Mouse (Mus musculus): ENCODE measurements around the gene Cenpk. TPM values are rescaled to one million over a fixed set of nuclear protein-coding genes. Genes with fewer than 3 reads are reported as not detected.
A peak's percentile ranks its signal among the peaks of the same experiment; 100 is the strongest.
"Not testable (repeated sequence)": the region's sequence is repeated elsewhere in the genome, so short reads cannot be mapped to it uniquely, and the experiment has no call there.

The Cenpk gene
- 2.8 and 3.6 TPM in 2 replicates for total RNA-seq (2014; rRNA removed)
- 8.6 and 9.8 TPM in 2 replicates for polyA plus RNA-seq (2015; fragmentation: Nextera tagmentation; extraction: Ambion mirVana)

DNA sequence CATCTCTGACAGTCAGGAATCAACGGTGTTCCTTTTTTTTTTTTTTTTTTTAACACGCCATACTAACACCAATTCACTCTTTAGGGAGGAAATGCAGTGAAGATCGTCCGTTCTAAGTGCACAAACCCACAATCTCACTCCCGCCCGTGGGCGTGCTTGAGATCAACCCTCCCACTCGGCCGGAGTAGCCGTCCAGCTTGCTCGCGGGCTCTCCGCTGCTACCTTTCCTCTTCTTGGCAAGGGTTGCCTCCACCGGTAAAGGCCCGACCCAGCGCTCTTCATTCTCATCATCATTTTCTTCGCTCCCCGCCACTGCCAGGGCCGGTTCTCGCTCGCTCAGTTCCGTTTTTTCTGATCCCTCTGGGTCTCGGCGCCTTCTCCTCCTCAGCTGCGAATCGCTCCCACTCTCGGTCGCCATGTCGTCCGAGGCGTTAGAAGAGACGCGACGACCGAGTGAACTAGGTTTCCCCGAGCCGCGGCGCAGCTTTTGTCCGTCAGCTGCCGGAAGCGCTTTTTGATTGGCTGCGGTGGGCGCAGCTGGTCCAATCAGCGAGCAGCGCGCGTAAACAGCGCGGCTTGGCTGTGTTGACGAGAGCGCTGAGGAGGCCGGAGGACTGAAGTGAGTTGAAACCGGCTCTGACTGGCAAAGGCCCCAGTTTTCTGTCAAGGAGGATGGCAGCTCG is at the start of gene Cenpk, which contains the start of gene Ppwd1:
Gene Cenpk (plus strand): TSS at position 228 of the 683 bp plus-strand sequence.
Gene Ppwd1 (minus strand): TSS at position 460 of the 683 bp plus-strand sequence.
- Histone ChIP-seq H3K9me3 (ENCODE audit: low read length) (no peaks in the 10 kb centered on the region), H3K4me2 (ENCODE audit: low read depth, low read length, poor library complexity, severe bottlenecking) (peak within 1 kb of the TSS; percentile 71), H3K27ac (ENCODE audit: low read depth, low read length) (peak within 1 kb of the TSS; percentile 81), H3K4me3 (ENCODE audit: low read depth, low read length) (peak within 1 kb of the TSS; percentile 69), H3K4me1 (ENCODE audit: insufficient read depth, low read length) (peaks cover 3% of the 10 kb centered on the region; the same call in 1 of the 2 replicates), H3K27me3 (ENCODE audit: insufficient read depth, low read length) (no peaks in the 10 kb centered on the region), H3K36me3 (ENCODE audit: insufficient read depth, low read length) (0 out of 2 replicates have a peak, but pooled peaks cover 3% of the 10 kb centered on the region), H3K9ac (replicated peaks; ENCODE audit: low read length, poor library complexity, severe bottlenecking) (peak within 1 kb of the TSS; percentile 63)
- peak; percentile 100 for ATAC-seq (ENCODE audit: low FRiP score)
- peak; percentile 98 for DNase-seq (ENCODE audit: low spot score)
- TF ChIP-seq CTCF (IDR thresholded peaks at IDR 0.05) = no peak; the same call in 1 of the 2 replicates
- under 1% methylated on average over 55 of the region's 55 CpGs for WGBS

DNA sequence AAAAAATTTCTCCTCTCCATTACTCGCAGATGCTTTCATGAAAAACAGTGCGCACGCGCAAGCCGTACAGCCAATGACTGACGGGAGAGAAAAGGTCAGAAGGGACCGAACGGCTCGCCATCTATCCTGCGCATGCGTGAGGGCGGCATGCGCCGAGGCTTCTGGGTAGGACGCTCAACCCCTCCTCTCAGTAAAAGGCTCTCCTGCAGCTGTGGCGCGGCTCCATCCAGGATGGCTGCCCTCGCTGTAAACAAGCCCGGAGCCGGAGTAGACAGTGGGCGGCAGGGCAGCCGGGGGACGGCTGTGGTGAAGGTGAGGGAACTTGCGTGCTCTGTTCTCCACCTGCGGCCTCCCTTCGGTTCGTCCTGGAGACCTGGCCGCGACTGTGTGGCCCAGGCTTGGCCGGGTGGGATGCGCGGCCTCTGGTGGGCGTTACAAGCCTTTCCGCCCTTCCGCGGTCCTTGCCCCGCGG is 49.7 kb upstream of the Cenpk start, which contains the start of gene Trim23:
Gene Trim23 (plus strand): TSS at position 148 of the 472 bp plus-strand sequence.
- peak; percentile 100 for DNase-seq (ENCODE audit: low spot score)
- Histone ChIP-seq H3K4me2 (ENCODE audit: low read depth, low read length, poor library complexity, severe bottlenecking) (peak within 1 kb of the TSS; percentile 72), H3K4me1 (ENCODE audit: insufficient read depth, low read length) (no peaks in the 10 kb centered on the region), H3K27ac (ENCODE audit: low read depth, low read length) (peak within 1 kb of the TSS; percentile 78), H3K4me3 (ENCODE audit: low read depth, low read length) (peak within 1 kb of the TSS; percentile 96), H3K9me3 (ENCODE audit: low read length) (no peaks in the 10 kb centered on the region), H3K9ac (replicated peaks; ENCODE audit: low read length, poor library complexity, severe bottlenecking) (peak within 1 kb of the TSS; percentile 88), H3K27me3 (ENCODE audit: insufficient read depth, low read length) (no peaks in the 10 kb centered on the region), H3K36me3 (ENCODE audit: insufficient read depth, low read length) (no peaks in the 10 kb centered on the region)
- TF ChIP-seq CTCF (IDR thresholded peaks at IDR 0.05) = peak; percentile 56
- WGBS = under 1% methylated on average over 38 of the region's 38 CpGs
- peak; percentile 99 for ATAC-seq (ENCODE audit: low FRiP score)

DNA sequence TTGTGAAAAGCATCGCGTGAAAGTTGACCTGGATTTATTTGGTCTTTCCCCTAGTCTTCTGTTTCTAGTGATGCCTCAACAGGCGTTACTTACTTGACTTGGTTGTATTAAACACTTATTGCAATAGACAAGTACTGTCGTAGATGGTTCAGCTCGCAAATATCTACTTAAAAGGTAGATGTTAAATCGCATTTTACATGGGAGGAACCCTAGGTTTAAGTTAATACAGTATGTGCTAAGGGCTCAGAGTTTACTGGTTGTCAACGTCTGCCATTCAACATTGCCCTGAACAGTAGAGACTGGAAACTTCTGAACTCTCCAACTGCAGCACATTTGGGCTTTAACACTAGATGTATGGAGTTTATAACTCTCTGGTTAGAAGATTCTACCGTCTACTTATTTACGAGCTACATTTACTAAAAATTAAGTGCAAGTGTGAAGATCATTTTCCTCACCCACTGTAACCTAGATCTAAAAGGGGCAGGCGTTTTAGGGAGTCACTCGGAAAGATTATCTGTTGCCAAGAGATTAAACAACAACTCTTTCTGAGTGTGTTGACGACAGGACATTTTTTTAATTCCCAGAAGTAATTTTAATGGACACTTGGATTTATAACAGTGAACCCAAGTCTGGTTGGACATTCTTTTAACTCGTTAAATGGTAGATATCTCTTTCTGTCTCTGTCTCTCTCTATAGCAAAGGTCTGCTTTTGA is 49.1 kb upstream of the Cenpk start:
- no peaks in the 10 kb centered on the region for H3K4me1 ChIP-seq (ENCODE audit: insufficient read depth, low read length)
- H3K4me3 ChIP-seq (ENCODE audit: low read depth, low read length) = peak overlapping the region; percentile 96
- ATAC-seq (ENCODE audit: low FRiP score) (0 out of 2 replicates have a peak, but pooled peaks have one; percentile 0), DNase-seq (ENCODE audit: low spot score) (no peak)
- no peaks in the 10 kb centered on the region for H3K9me3 ChIP-seq (ENCODE audit: low read length)
- peak overlapping the region; percentile 78 for H3K27ac ChIP-seq (ENCODE audit: low read depth, low read length)
- H3K4me2 ChIP-seq (ENCODE audit: low read depth, low read length, poor library complexity, severe bottlenecking) = peak overlapping the region; percentile 72
- H3K27me3 ChIP-seq (ENCODE audit: insufficient read depth, low read length) = no peaks in the 10 kb centered on the region
- peak overlapping the region; percentile 88 for H3K9ac ChIP-seq (replicated peaks; ENCODE audit: low read length, poor library complexity, severe bottlenecking)
- TF ChIP-seq CTCF (IDR thresholded peaks at IDR 0.05) = no peak
- H3K36me3 ChIP-seq (ENCODE audit: insufficient read depth, low read length) = no peaks in the 10 kb centered on the region
- 20% methylated on average over 13 of the region's 13 CpGs for WGBS

- peaks cover 15% of the 10 kb centered on the region; the same call in 1 of the 2 replicates for H3K36me3 ChIP-seq (ENCODE audit: insufficient read depth, low read length)
- WGBS = 95% methylated on average over 4 of the region's 4 CpGs
- TF ChIP-seq CTCF (IDR thresholded peaks at IDR 0.05) = no peak
- ATAC-seq (ENCODE audit: low FRiP score) (no peak), DNase-seq (ENCODE audit: low spot score) (no peak)
- H3K27me3 ChIP-seq (ENCODE audit: insufficient read depth, low read length) = no peaks in the 10 kb centered on the region
- H3K9me3 ChIP-seq (ENCODE audit: low read length) = no peaks in the 10 kb centered on the region
- H3K4me2 ChIP-seq (ENCODE audit: low read depth, low read length, poor library complexity, severe bottlenecking) = no peak overlapping the region
- H3K9ac ChIP-seq (replicated peaks; ENCODE audit: low read length, poor library complexity, severe bottlenecking) = no peak overlapping the region
- no peak overlapping the region for H3K27ac ChIP-seq (ENCODE audit: low read depth, low read length)
- no peaks in the 10 kb centered on the region for H3K4me1 ChIP-seq (ENCODE audit: insufficient read depth, low read length)
- no peak overlapping the region for H3K4me3 ChIP-seq (ENCODE audit: low read depth, low read length)
Measured at GRCm38 (mm10) chr13:104187357-104187756, 41.1 kb upstream of the Cenpk start.

- H3K4me1 ChIP-seq (ENCODE audit: insufficient read depth, low read length); H3K9ac ChIP-seq (replicated peaks; ENCODE audit: low read length, poor library complexity, severe bottlenecking); H3K27me3 ChIP-seq (ENCODE audit: insufficient read depth, low read length); H3K4me3 ChIP-seq (ENCODE audit: low read depth, low read length); ATAC-seq (ENCODE audit: low FRiP score); H3K4me2 ChIP-seq (ENCODE audit: low read depth, low read length, poor library complexity, severe bottlenecking); H3K9me3 ChIP-seq (ENCODE audit: low read length); H3K27ac ChIP-seq (ENCODE audit: low read depth, low read length); DNase-seq (ENCODE audit: low spot score): not testable (repeated sequence)
- peaks cover 11% of the 10 kb centered on the region; the same call in 1 of the 2 replicates for H3K36me3 ChIP-seq (ENCODE audit: insufficient read depth, low read length)
Measured at GRCm38 (mm10) chr13:104195891-104196290, 32.5 kb upstream of the Cenpk start.
